Mouse (Mus musculus): ENCODE measurements around the gene Arhgap28.

Arhgap28 gene

GRCm38 (mm10) chr17:67993371-67994045, 10.4 kb downstream of the Arhgap28 start:
- no peak for DNase-seq (ENCODE audit: low read depth, low spot score)

- no peak for DNase-seq (ENCODE audit: low read depth, low spot score)
Measured at GRCm38 (mm10) chr17:67989716-67990115, 14.2 kb downstream of the Arhgap28 start.

- DNase-seq (ENCODE audit: low read depth, low spot score): no peak
Measured at GRCm38 (mm10) chr17:67988920-67989621, 14.8 kb downstream of the Arhgap28 start.

- no peak for DNase-seq (ENCODE audit: low read depth, low spot score)
Measured at GRCm38 (mm10) chr17:67985532-67985931, 18.4 kb downstream of the Arhgap28 start.

- DNase-seq (ENCODE audit: low read depth, low spot score): no peak
Measured at GRCm38 (mm10) chr17:67980573-67980972, 23.3 kb downstream of the Arhgap28 start.

- DNase-seq (ENCODE audit: low read depth, low spot score): no peak
Measured at GRCm38 (mm10) chr17:67979248-67979647, 24.7 kb downstream of the Arhgap28 start.

GRCm38 (mm10) chr17:67978786-67979185, 25.1 kb downstream of the Arhgap28 start:
- no peak for DNase-seq (ENCODE audit: low read depth, low spot score)

- DNase-seq (ENCODE audit: low read depth, low spot score): no peak
Measured at GRCm38 (mm10) chr17:67976465-67976864, 27.5 kb downstream of the Arhgap28 start.

GRCm38 (mm10) chr17:67976027-67976426, 27.9 kb downstream of the Arhgap28 start:
- no peak for DNase-seq (ENCODE audit: low read depth, low spot score)

GRCm38 (mm10) chr17:67974679-67975078, 29.2 kb downstream of the Arhgap28 start:
- DNase-seq (ENCODE audit: low read depth, low spot score): no peak

- DNase-seq (ENCODE audit: low read depth, low spot score): no peak
Measured at GRCm38 (mm10) chr17:67966853-67967540, 36.9 kb downstream of the Arhgap28 start.

GRCm38 (mm10) chr17:67962858-67963257, 41.1 kb downstream of the Arhgap28 start:
- DNase-seq (ENCODE audit: low read depth, low spot score): no peak

GRCm38 (mm10) chr17:67962020-67962419, 41.9 kb downstream of the Arhgap28 start:
- DNase-seq (ENCODE audit: low read depth, low spot score): no peak

- DNase-seq (ENCODE audit: low read depth, low spot score): no peak
Measured at GRCm38 (mm10) chr17:67958909-67959308, 45.0 kb downstream of the Arhgap28 start.

GRCm38 (mm10) chr17:67957603-67958002, 46.3 kb downstream of the Arhgap28 start:
- no peak for DNase-seq (ENCODE audit: low read depth, low spot score)

GRCm38 (mm10) chr17:67955876-67956690, 47.8 kb downstream of the Arhgap28 start:
- DNase-seq (ENCODE audit: low read depth, low spot score): no peak

- no peak for DNase-seq (ENCODE audit: low read depth, low spot score)
Measured at GRCm38 (mm10) chr17:67954961-67955360, 49.0 kb downstream of the Arhgap28 start.

- DNase-seq (ENCODE audit: low read depth, low spot score): no peak
Measured at GRCm38 (mm10) chr17:67950523-67951213, 53.3 kb downstream of the Arhgap28 start.

GRCm38 (mm10) chr17:67948601-67949000, 55.3 kb downstream of the Arhgap28 start:
- no peak for DNase-seq (ENCODE audit: low read depth, low spot score)

GRCm38 (mm10) chr17:67945453-67945852, 58.5 kb downstream of the Arhgap28 start:
- no peak for DNase-seq (ENCODE audit: low read depth, low spot score)

- no peak for DNase-seq (ENCODE audit: low read depth, low spot score)
Measured at GRCm38 (mm10) chr17:67944256-67944655, 59.7 kb downstream of the Arhgap28 start.

Measured in CD4-positive helper T cell, adult 2 months (primary cell).